Mouse (Mus musculus) small intestine, adult 2 months (tissue): ENCODE data around the gene Gm21783. TPM values are rescaled to one million over a fixed set of nuclear protein-coding genes. Genes with fewer than 3 reads are reported as not detected.
"Not testable (repeated sequence)": the region's sequence is repeated elsewhere in the genome, so short reads cannot be mapped to it uniquely, and the experiment has no call there.

ENCODE experiments used
- H3K27ac ChIP-seq: fragments of 200-500 bp; 2 replicates; pipeline ENCODE4 v1.5.1; 2012; ENCODE audit warnings: low read depth, low read length, control low read depth, inconsistent platforms; ENCODE audit not compliant: insufficient read depth
- H3K27me3 ChIP-seq: fragments of 200-500 bp; 2 replicates; pipeline ENCODE4 v1.6.1; 2012; ENCODE audit warnings: mild to moderate bottlenecking, moderate library complexity, low read length, inconsistent platforms; ENCODE audit not compliant: control insufficient read depth, insufficient read depth
- H3K36me3 ChIP-seq: fragments of 200-500 bp; 2 replicates; pipeline ENCODE4 v1.6.1; 2012; ENCODE audit warnings: mild to moderate bottlenecking, low read length, control low read depth, inconsistent platforms; ENCODE audit not compliant: control insufficient read depth, insufficient read depth
- H3K4me1 ChIP-seq: fragments of 200-500 bp; 2 replicates; pipeline ENCODE4 v1.6.1; 2012; ENCODE audit warnings: low read length, inconsistent platforms, mixed read lengths; ENCODE audit not compliant: control insufficient read depth, insufficient read depth, insufficient read length
- H3K4me3 ChIP-seq: fragments of 200-500 bp; 2 replicates; pipeline ENCODE4 v1.5.1; 2012; ENCODE audit warnings: low read depth, mild to moderate bottlenecking, control low read depth, inconsistent platforms, low read length, moderate library complexity
- WGBS: fragments of 180-500 bp; shearing (Covaris S2); methylation state at CpG from one replicate; pipeline ENCODE4 v1.1.7; 2018; 5-methylcytosine and 5-hydroxymethylcytosine counted together
- polyA plus RNA-seq: library from polyadenylated mRNA; depleted of rRNA; stranded (reverse); fragments of >200 nt; gene quantifications from 2 replicates; pipeline ENCODE4 v1.2.3, GENCODE M21; 2012; rRNA removed

The Gm21783 gene
- not detected in 2 replicates for polyA plus RNA-seq

GRCm38 (mm10) chrY:44981163-44981562 lies at the start of gene Gm21783:
Gm21783 (minus strand) TSS chrY:44981263.
- WGBS: no CpG with 5 or more reads among the region's 1 CpGs
- H3K4me1 ChIP-seq, H3K27ac ChIP-seq, H3K36me3 ChIP-seq, H3K4me3 ChIP-seq, H3K27me3 ChIP-seq: not testable (repeated sequence)
